Mouse (Mus musculus) heart, embryonic 12.5 days (tissue): ENCODE measurements around the gene Eno3. TPM values are rescaled to one million over a fixed set of nuclear protein-coding genes. Genes with fewer than 3 reads are reported as not detected.
A peak's percentile ranks its signal among the peaks of the same experiment; 100 is the strongest.

Source experiments
- ATAC-seq: fragments of 200-750 bp; cut with Nextera tagmentation; 2 replicates; pipeline ENCODE4 v1.8.0; 2017; ENCODE audit warnings: moderate TSS enrichment, moderate library complexity; ENCODE audit not compliant: insufficient number of reproducible peaks, low FRiP score
- H3K27ac ChIP-seq: fragments of 300-500 bp; sonication (generic); 2 replicates; pipeline ENCODE4 v1.5.1; 2016; ENCODE audit warnings: mild to moderate bottlenecking, moderate library complexity; ENCODE audit not compliant: poor library complexity, severe bottlenecking
- H3K27me3 ChIP-seq: fragments of 300-500 bp; sonication (generic); replicated peaks from 2 replicates; pipeline ENCODE4 v1.6.1; 2016; ENCODE audit warnings: mild to moderate bottlenecking, moderate library complexity
- H3K36me3 ChIP-seq: fragments of 300-500 bp; sonication (generic); 2 replicates; pipeline ENCODE4 v1.6.1; 2016; ENCODE audit warnings: mild to moderate bottlenecking, moderate library complexity
- H3K4me1 ChIP-seq: fragments of 300-500 bp; sonication (generic); replicated peaks from 2 replicates; pipeline ENCODE4 v1.6.1; 2016; ENCODE audit warnings: mild to moderate bottlenecking
- H3K4me2 ChIP-seq: fragments of 300-500 bp; sonication (generic); 2 replicates; pipeline ENCODE4 v1.6.1; 2016; ENCODE audit warnings: mild to moderate bottlenecking, moderate library complexity
- H3K4me3 ChIP-seq: fragments of 300-500 bp; sonication (generic); 2 replicates; pipeline ENCODE4 v1.5.1; 2016; ENCODE audit warnings: mild to moderate bottlenecking
- H3K9ac ChIP-seq: fragments of 300-500 bp; sonication (generic); 2 replicates; pipeline ENCODE4 v1.6.1; 2016; ENCODE audit warnings: mild to moderate bottlenecking, moderate library complexity
- H3K9me3 ChIP-seq: fragments of 300-500 bp; sonication (generic); replicated peaks from 2 replicates; pipeline ENCODE4 v1.6.1; 2016; ENCODE audit warnings: mild to moderate bottlenecking, moderate library complexity
- WGBS: fragments of 180-500 bp; shearing (Covaris S2); methylation state at CpG from one replicate; pipeline ENCODE4 v1.1.7; 2016; 5-methylcytosine and 5-hydroxymethylcytosine counted together
- polyA plus RNA-seq: library from polyadenylated mRNA; unstranded; fragments of >200 nt; fragmentation: Nextera tagmentation; extraction: Ambion mirVana; gene quantifications from 2 replicates; pipeline ENCODE4 v1.2.1, GENCODE M21; 2016

The Eno3 gene
- polyA plus RNA-seq, 1 experiment from 2014 or later, result 238 TPM

GRCm38 (mm10) chr11:70625473-70625872 is 31.5 kb upstream of the Eno3 start:
- Histone ChIP-seq H3K4me1 (no peaks in the 10 kb centered on the region; the same call in 1 of the 2 replicates), H3K9me3 (no peaks in the 10 kb centered on the region), H3K27me3 (no peaks in the 10 kb centered on the region), H3K4me3 (no peak overlapping the region), H3K4me2 (no peak overlapping the region), H3K36me3 (no peaks in the 10 kb centered on the region), H3K27ac (no peak overlapping the region), H3K9ac (no peak overlapping the region)
- no peak for ATAC-seq
- WGBS, result 48% methylated on average over 4 of the region's 4 CpGs

- Histone ChIP-seq H3K4me1 (no peaks in the 10 kb centered on the region; the same call in 1 of the 2 replicates), H3K27me3 (no peaks in the 10 kb centered on the region), H3K9ac (no peak overlapping the region), H3K4me2 (no peak overlapping the region), H3K4me3 (no peak overlapping the region), H3K27ac (no peak overlapping the region), H3K36me3 (no peaks in the 10 kb centered on the region), H3K9me3 (no peaks in the 10 kb centered on the region)
- ATAC-seq, result no peak
- WGBS, result 74% methylated on average over 4 of the region's 4 CpGs
Observed at GRCm38 (mm10) chr11:70626877-70627276, 30.1 kb upstream of the Eno3 start.

- no peaks in the 10 kb centered on the region for H3K9me3 ChIP-seq
- H3K27me3 ChIP-seq, result no peaks in the 10 kb centered on the region
- H3K36me3 ChIP-seq, result no peaks in the 10 kb centered on the region
- H3K4me3 ChIP-seq, result no peak overlapping the region
- H3K4me2 ChIP-seq, result no peak overlapping the region
- no peak for ATAC-seq
- 64% methylated on average over 2 of the region's 2 CpGs for WGBS
- no peaks in the 10 kb centered on the region for H3K4me1 ChIP-seq
- H3K9ac ChIP-seq, result no peak overlapping the region
- H3K27ac ChIP-seq, result no peak overlapping the region
Observed at GRCm38 (mm10) chr11:70628431-70628830, 28.6 kb upstream of the Eno3 start.

GRCm38 (mm10) chr11:70629557-70629956 is 27.4 kb upstream of the Eno3 start:
- Histone ChIP-seq H3K36me3 (no peaks in the 10 kb centered on the region), H3K9ac (no peak overlapping the region), H3K4me1 (no peaks in the 10 kb centered on the region), H3K4me2 (no peak overlapping the region), H3K27ac (no peak overlapping the region), H3K9me3 (no peaks in the 10 kb centered on the region), H3K4me3 (no peak overlapping the region), H3K27me3 (no peaks in the 10 kb centered on the region)
- ATAC-seq, result no peak
- WGBS, result 62% methylated on average over 5 of the region's 5 CpGs

- Histone ChIP-seq H3K27me3 (no peaks in the 10 kb centered on the region), H3K9ac (no peak overlapping the region), H3K27ac (no peak overlapping the region), H3K4me1 (no peaks in the 10 kb centered on the region), H3K9me3 (no peaks in the 10 kb centered on the region), H3K36me3 (no peaks in the 10 kb centered on the region), H3K4me2 (no peak overlapping the region), H3K4me3 (no peak overlapping the region)
- no peak for ATAC-seq
- 54% methylated on average over 7 of the region's 7 CpGs for WGBS
Observed at GRCm38 (mm10) chr11:70630129-70630528, 26.9 kb upstream of the Eno3 start.

- Histone ChIP-seq H3K4me2 (no peak overlapping the region), H3K9me3 (no peaks in the 10 kb centered on the region), H3K4me3 (no peak overlapping the region), H3K4me1 (peaks cover 21% of the 10 kb centered on the region), H3K9ac (no peak overlapping the region), H3K27ac (no peak overlapping the region), H3K27me3 (no peaks in the 10 kb centered on the region), H3K36me3 (no peaks in the 10 kb centered on the region)
- WGBS, result 83% methylated on average over 4 of the region's 4 CpGs
- ATAC-seq, result no peak
Observed at GRCm38 (mm10) chr11:70635601-70636000, 21.4 kb upstream of the Eno3 start.

- Histone ChIP-seq H3K9ac (no peak overlapping the region), H3K4me2 (no peak overlapping the region), H3K9me3 (no peaks in the 10 kb centered on the region), H3K27ac (no peak overlapping the region), H3K36me3 (peaks cover 2% of the 10 kb centered on the region), H3K4me3 (no peak overlapping the region), H3K4me1 (peaks cover 21% of the 10 kb centered on the region), H3K27me3 (no peaks in the 10 kb centered on the region)
- 95% methylated on average over 1 of the region's 1 CpGs for WGBS
- ATAC-seq, result no peak
Observed at GRCm38 (mm10) chr11:70637764-70638163, 19.2 kb upstream of the Eno3 start.

GRCm38 (mm10) chr11:70638293-70638692 is 18.7 kb upstream of the Eno3 start:
- Histone ChIP-seq H3K4me3 (no peak overlapping the region), H3K9ac (0 out of 2 replicates have a peak overlapping the region, but pooled peaks have one; percentile 28), H3K4me1 (peaks cover 21% of the 10 kb centered on the region), H3K27ac (peak overlapping the region; percentile 39), H3K36me3 (peaks cover 7% of the 10 kb centered on the region), H3K27me3 (no peaks in the 10 kb centered on the region), H3K9me3 (no peaks in the 10 kb centered on the region), H3K4me2 (peak overlapping the region; percentile 34)
- peak; percentile 20; the same call in 1 of the 2 replicates for ATAC-seq
- WGBS, result 56% methylated on average over 1 of the region's 1 CpGs

- Histone ChIP-seq H3K4me2 (peak within 1 kb of the TSS; percentile 34), H3K27ac (peak within 1 kb of the TSS; percentile 39)
Observed at GRCm38 (mm10) chr11:70638714-70639278, 18.2 kb upstream of the Eno3 start, which contains the start of gene Gp1ba. Gene Gp1ba, plus strand, starts transcription at chr11:70639122.

GRCm38 (mm10) chr11:70639976-70640375 is 17.0 kb upstream of the Eno3 start:
- ATAC-seq, result no peak
- no peak overlapping the region for H3K9ac ChIP-seq
- H3K4me2 ChIP-seq, result no peak overlapping the region
- no peak overlapping the region for H3K4me3 ChIP-seq
- H3K27ac ChIP-seq, result no peak overlapping the region
- peaks cover 23% of the 10 kb centered on the region for H3K4me1 ChIP-seq
- no peaks in the 10 kb centered on the region for H3K9me3 ChIP-seq
- H3K27me3 ChIP-seq, result no peaks in the 10 kb centered on the region
- 72% methylated on average over 8 of the region's 8 CpGs for whole genome bisulfite sequencing
- peaks cover 23% of the 10 kb centered on the region for H3K36me3 ChIP-seq

More at GRCm38 (mm10) chr11:70638714-70639278, 18.2 kb upstream of the Eno3 start, which contains the start of gene Gp1ba:
- H3K36me3 ChIP-seq, result peaks cover 12% of the 10 kb centered on the region
- H3K4me1 ChIP-seq, result peaks cover 21% of the 10 kb centered on the region
- H3K4me3 ChIP-seq, result no peak within 1 kb of the TSS
- no peaks in the 10 kb centered on the region for H3K27me3 ChIP-seq
- H3K9ac ChIP-seq, result peak within 1 kb of the TSS; percentile 28; the same call in 1 of the 2 replicates
- peak; percentile 81 for ATAC-seq
- no peaks in the 10 kb centered on the region for H3K9me3 ChIP-seq
- 1% methylated on average over 5 of the region's 5 CpGs for WGBS

GRCm38 (mm10) chr11:70641241-70641640 is 15.8 kb upstream of the Eno3 start:
- 74% methylated on average over 7 of the region's 7 CpGs for WGBS
- Histone ChIP-seq H3K9ac (no peak overlapping the region), H3K9me3 (no peaks in the 10 kb centered on the region), H3K36me3 (peaks cover 33% of the 10 kb centered on the region), H3K27ac (no peak overlapping the region), H3K4me1 (peaks cover 36% of the 10 kb centered on the region), H3K4me2 (no peak overlapping the region), H3K27me3 (no peaks in the 10 kb centered on the region), H3K4me3 (no peak overlapping the region)
- no peak for ATAC-seq

GRCm38 (mm10) chr11:70643051-70643450 is 14.0 kb upstream of the Eno3 start:
- Histone ChIP-seq H3K27me3 (no peaks in the 10 kb centered on the region), H3K36me3 (peaks cover 33% of the 10 kb centered on the region), H3K9ac (no peak overlapping the region), H3K4me2 (no peak overlapping the region), H3K4me1 (peaks cover 39% of the 10 kb centered on the region), H3K27ac (no peak overlapping the region), H3K9me3 (no peaks in the 10 kb centered on the region), H3K4me3 (no peak overlapping the region)
- WGBS, result 87% methylated on average over 6 of the region's 6 CpGs
- no peak for ATAC-seq
